Mouse (Mus musculus): ENCODE measurements at regions not wholly inside any gene's neighbourhood (a gene's known extent, or its start where the extent isn't known, plus 50 kb on each side); places are given as distances from the start of the nearest gene placed in this dataset.

GRCm38 (mm10) chr14:80083724-80084123, 99.8 kb downstream of the Olfm4 start:
- DNase-seq: no peak

GRCm38 (mm10) chr14:80097238-80097637, 113.4 kb downstream of the Olfm4 start:
- no peak for DNase-seq

- no peak for DNase-seq
These were observed 129.3 kb downstream of the Olfm4 start for GRCm38 (mm10) chr14:80113115-80113687.

- no peak for DNase-seq
These were observed 130.4 kb downstream of the Olfm4 start for GRCm38 (mm10) chr14:80114326-80114725.

- DNase-seq: no peak
These were observed 141.3 kb downstream of the Olfm4 start for GRCm38 (mm10) chr14:80125156-80125555.

- no peak for DNase-seq
These were observed 144.3 kb downstream of the Olfm4 start for GRCm38 (mm10) chr14:80128181-80128580.

GRCm38 (mm10) chr14:80137541-80137940, 153.7 kb downstream of the Olfm4 start:
- DNase-seq: no peak

GRCm38 (mm10) chr14:80138991-80139791, 155.3 kb downstream of the Olfm4 start:
- DNase-seq: no peak

- DNase-seq: no peak
These were observed 173.1 kb downstream of the Olfm4 start for GRCm38 (mm10) chr14:80157002-80157401.

- no peak for DNase-seq
These were observed 185.3 kb downstream of the Olfm4 start for GRCm38 (mm10) chr14:80169211-80169610.

GRCm38 (mm10) chr14:80170450-80171180, 186.7 kb downstream of the Olfm4 start:
- DNase-seq: no peak

GRCm38 (mm10) chr14:80172799-80173484, 189.1 kb downstream of the Olfm4 start:
- DNase-seq: no peak

GRCm38 (mm10) chr14:80176464-80176863, 192.6 kb downstream of the Olfm4 start:
- DNase-seq: no peak

- DNase-seq: no peak
These were observed 211.2 kb downstream of the Olfm4 start for GRCm38 (mm10) chr14:80195041-80195440.

GRCm38 (mm10) chr14:80212916-80213315, 229.0 kb downstream of the Olfm4 start:
- DNase-seq: no peak

GRCm38 (mm10) chr14:80213666-80214065, 229.8 kb downstream of the Olfm4 start:
- no peak for DNase-seq

GRCm38 (mm10) chr14:80215960-80216552, 232.2 kb downstream of the Olfm4 start:
- DNase-seq: peak; percentile 58

- DNase-seq: no peak
These were observed 248.2 kb downstream of the Olfm4 start for GRCm38 (mm10) chr14:80232066-80232465.

- peak; percentile 64 for DNase-seq
These were observed 249.1 kb downstream of the Olfm4 start for GRCm38 (mm10) chr14:80232976-80233375.

GRCm38 (mm10) chr14:80237136-80237535, 253.3 kb downstream of the Olfm4 start:
- no peak for DNase-seq

GRCm38 (mm10) chr14:80237552-80237951, 253.7 kb downstream of the Olfm4 start:
- DNase-seq: no peak

- DNase-seq: peak; percentile 38
These were observed 260.9 kb downstream of the Olfm4 start for GRCm38 (mm10) chr14:80244640-80245302.
